In the genomic region with DNA sequence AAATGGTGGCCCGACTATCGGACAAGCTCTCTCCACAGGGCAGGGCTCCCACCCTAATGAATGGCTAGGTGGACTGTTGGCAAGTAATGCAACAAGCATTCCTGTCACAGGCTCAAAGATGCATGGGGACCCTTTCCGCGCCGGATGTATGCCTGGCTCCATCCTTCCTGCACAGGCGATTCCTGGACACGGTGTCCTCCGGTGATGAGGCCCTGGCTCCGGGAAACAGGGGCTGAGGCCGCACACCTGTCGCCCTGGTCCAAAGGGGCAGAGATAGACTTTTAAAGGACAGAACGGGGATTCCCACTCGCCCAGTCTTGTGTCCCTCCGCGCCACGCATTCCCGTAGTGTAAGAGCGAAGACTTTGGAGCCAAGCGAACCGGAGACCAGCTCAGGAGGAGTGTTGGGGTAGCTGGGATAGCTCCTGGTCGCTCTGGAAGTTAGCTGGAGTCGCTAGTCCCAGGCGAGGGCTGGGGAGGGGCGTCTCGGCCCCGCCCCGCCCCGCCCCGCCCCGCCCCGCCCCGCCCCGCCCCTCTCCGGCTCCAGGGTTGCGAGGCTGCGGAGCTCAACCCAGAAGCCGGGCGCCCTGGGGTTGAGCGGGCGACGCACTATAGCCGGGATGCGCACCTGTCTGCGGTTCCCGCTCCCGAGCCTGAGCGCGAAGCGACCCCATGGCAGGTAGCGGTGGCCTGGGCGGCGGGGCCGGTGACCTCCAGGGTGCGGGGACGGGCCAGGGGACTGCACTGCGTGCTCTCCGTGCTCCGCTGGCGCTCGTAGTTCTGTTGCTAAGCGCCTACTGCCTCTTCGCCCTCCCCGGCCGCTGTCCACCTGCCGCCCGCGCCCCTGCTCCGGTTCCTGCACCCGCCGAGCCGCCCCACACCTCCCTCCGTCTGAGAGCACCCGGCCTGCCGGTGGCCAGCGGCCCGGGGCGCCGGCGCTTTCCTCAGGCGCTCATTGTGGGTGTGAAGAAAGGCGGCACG, we compare ENCODE assay signal across 8 mouse cellular contexts. TPM values are rescaled to one million over a fixed set of nuclear protein-coding genes. Genes with fewer than 3 reads are reported as not detected.
DNase-seq lines count a peak whose midpoint lies in the region; ATAC-seq and TF ChIP-seq lines count a peak whose summit lies in the region.

A gene (plus strand): TSS at position 574 of the 980 bp plus-strand sequence.

- H3K4me1 ChIP-seq in lung, adult 2 months (ENCODE audit: control insufficient read depth, insufficient read depth, low read length): no peaks in the 10 kb centered on the region

- intact Hi-C loops in left cerebral cortex, postnatal 4 days (cut with DNase I): loop anchor here (5.0 kb wide), 1 partner anchor 70 kb away; no protein-coding TSS in a partner anchor

- 1% methylated on average over 82 of the region's 82 CpGs for WGBS in lung, adult 2 months

- peak; percentile 36; the same call in 1 of the 2 replicates for ATAC-seq in common myeloid progenitor, adult 5-6 weeks (replicated peaks; ENCODE audit: low read depth, poor library complexity, severe bottlenecking)

- peak within 1 kb of the TSS; percentile 47 for H3K4me3 ChIP-seq in lung, adult 2 months (replicated peaks; ENCODE audit: extremely low read depth, low read depth, low read length)

- no peak for TF ChIP-seq CTCF in lung, adult 2 months (IDR thresholded peaks at IDR 0.05; ENCODE audit: insufficient read depth, low read length)

- no peak for TF ChIP-seq POLR2A in lung, adult 2 months (IDR thresholded peaks at IDR 0.05; ENCODE audit: borderline replicate concordance, extremely low read depth, low read depth, low read length)

- DNase-seq in lung, adult 2 months: peak; percentile 51
- no peak for DNase-seq in lung, postnatal 36 days
- peak; percentile 57 for DNase-seq in induced T-regulatory cell, adult 2 months (ENCODE audit: low read depth)
- peak; percentile 19 for DNase-seq in lung, postnatal 14 days
- peak; percentile 46 for DNase-seq in thymus, postnatal 4 days
- DNase-seq in cerebellum, postnatal 4 days (ENCODE audit: low spot score in 2 of 2): no peak
- no peak for DNase-seq in left cerebral cortex, postnatal 4 days

RNA-seq across cellular contexts. Expression of the gene that starts here (rescaled TPM):
- polyA plus RNA-seq in lung, adult 2 months (2012; rRNA removed): 6.4 and 8.9 TPM in 2 replicates
- total RNA-seq in common myeloid progenitor, adult 5-6 weeks (2017): not detected in 2 replicates
- not detected for total RNA-seq in left cerebral cortex, postnatal 4 days (2021)

Comparison
In these comparisons a context has a peak if more than half of its experiments do, and no peak if none do; other contexts are left out.
1. DNase-seq: peak in lung, adult 2 months (single experiment), induced T-regulatory cell, adult 2 months (single experiment), lung, postnatal 14 days (single experiment) and thymus, postnatal 4 days (single experiment); none in lung, postnatal 36 days (single experiment), cerebellum, postnatal 4 days (0 of 2) and left cerebral cortex, postnatal 4 days (single experiment).
2. Peak in ATAC-seq in common myeloid progenitor, adult 5-6 weeks; RNA of the gene not detected or under 1 TPM.